Comparison of ENCODE assay signal across 8 mouse cellular contexts in genomic region chr16:33583333-33583732, GRCm38 (mm10).
DNase-seq lines count a peak whose midpoint lies in the region; ATAC-seq and TF ChIP-seq lines count a peak whose summit lies in the region.

No protein-coding gene starts in this region.

- H3K4me3 ChIP-seq in left cerebral cortex, adult 2 months = no peak overlapping the region
- no peak overlapping the region for H3K4me3 ChIP-seq in embryonic facial prominence, embryonic 12.5 days
- no peak overlapping the region for H3K4me3 ChIP-seq in hindbrain, embryonic 13.5 days
- no peak overlapping the region for H3K4me3 ChIP-seq in midbrain, embryonic 12.5 days

- intact Hi-C loops in left cerebral cortex, adult 2 months (cut with DNase I) = loop anchor here (5.0 kb wide), 1 partner anchor 99 kb away; the partner anchor contains the start of gene Heg1
- intact Hi-C loops in left cerebral cortex, postnatal 10 days (cut with DNase I) = no loop called here

- peak overlapping the region; percentile 76 for H3K27ac ChIP-seq in left cerebral cortex, adult 2 months
- H3K27ac ChIP-seq in embryonic facial prominence, embryonic 12.5 days = peak overlapping the region; percentile 88
- H3K27ac ChIP-seq in hindbrain, embryonic 13.5 days = peak overlapping the region; percentile 60
- H3K27ac ChIP-seq in midbrain, embryonic 12.5 days (replicated peaks) = peak overlapping the region; percentile 90

- ATAC-seq in embryonic facial prominence, embryonic 12.5 days (ENCODE audit: insufficient number of reproducible peaks, insufficient read depth, low FRiP score, low TSS enrichment) = no peak
- ATAC-seq in hindbrain, embryonic 13.5 days (ENCODE audit: low FRiP score) = no peak
- ATAC-seq in midbrain, embryonic 12.5 days (ENCODE audit: low FRiP score, low read depth) = no peak

- H3K27me3 ChIP-seq in embryonic facial prominence, embryonic 12.5 days = no peaks in the 10 kb centered on the region
- H3K27me3 ChIP-seq in hindbrain, embryonic 13.5 days = no peaks in the 10 kb centered on the region
- H3K27me3 ChIP-seq in midbrain, embryonic 12.5 days = no peaks in the 10 kb centered on the region

- DNase-seq in left cerebral cortex, adult 2 months (ENCODE audit: extremely low spot score in 1 of 2, low spot score in 2 of 2) = no peak
- DNase-seq in left cerebral cortex, postnatal 10 days (ENCODE audit: extremely low spot score in 1 of 2, low spot score in 2 of 2) = no peak
- DNase-seq in right cerebral cortex, postnatal 4 days = no peak
- DNase-seq in cerebellum, adult 9-11 months = no peak
- DNase-seq in layer of hippocampus, postnatal 10 days (ENCODE audit: low spot score in 2 of 2) = no peak

- no peak overlapping the region for H3K9ac ChIP-seq in embryonic facial prominence, embryonic 12.5 days
- no peak overlapping the region for H3K9ac ChIP-seq in hindbrain, embryonic 13.5 days
- H3K9ac ChIP-seq in midbrain, embryonic 12.5 days (replicated peaks) = no peak overlapping the region

- H3K4me2 ChIP-seq in embryonic facial prominence, embryonic 12.5 days (replicated peaks) = peak overlapping the region; percentile 47
- no peak overlapping the region for H3K4me2 ChIP-seq in hindbrain, embryonic 13.5 days
- peak overlapping the region; percentile 40 for H3K4me2 ChIP-seq in midbrain, embryonic 12.5 days (replicated peaks)

- peaks cover 29% of the 10 kb centered on the region for H3K4me1 ChIP-seq in embryonic facial prominence, embryonic 12.5 days
- peaks cover 46% of the 10 kb centered on the region for H3K4me1 ChIP-seq in hindbrain, embryonic 13.5 days (replicated peaks)
- peaks cover 50% of the 10 kb centered on the region for H3K4me1 ChIP-seq in midbrain, embryonic 12.5 days

- TF ChIP-seq CTCF in left cerebral cortex, adult 2 months (IDR thresholded peaks at IDR 0.05) = no peak

- WGBS in embryonic facial prominence, embryonic 12.5 days = 78% methylated on average over 3 of the region's 3 CpGs
- WGBS in hindbrain, embryonic 13.5 days = 68% methylated on average over 3 of the region's 3 CpGs
- WGBS in midbrain, embryonic 12.5 days = 62% methylated on average over 3 of the region's 3 CpGs

- no peaks in the 10 kb centered on the region for H3K36me3 ChIP-seq in embryonic facial prominence, embryonic 12.5 days
- H3K36me3 ChIP-seq in hindbrain, embryonic 13.5 days = no peaks in the 10 kb centered on the region
- H3K36me3 ChIP-seq in midbrain, embryonic 12.5 days = no peaks in the 10 kb centered on the region

- H3K9me3 ChIP-seq in embryonic facial prominence, embryonic 12.5 days = no peaks in the 10 kb centered on the region
- no peaks in the 10 kb centered on the region for H3K9me3 ChIP-seq in hindbrain, embryonic 13.5 days
- H3K9me3 ChIP-seq in midbrain, embryonic 12.5 days = no peaks in the 10 kb centered on the region
